Mouse (Mus musculus) right cerebral cortex, postnatal 10 days (tissue): Measurements from ENCODE around the gene Ldlrad1.

ENCODE experiments used
- DNase-seq, 2 experiments: peaks; one replicate each; pipeline ENCODE4 v3.0.0; 2021; ENCODE audit warnings: low spot score in 2 of 2

Ldlrad1 gene

DNA sequence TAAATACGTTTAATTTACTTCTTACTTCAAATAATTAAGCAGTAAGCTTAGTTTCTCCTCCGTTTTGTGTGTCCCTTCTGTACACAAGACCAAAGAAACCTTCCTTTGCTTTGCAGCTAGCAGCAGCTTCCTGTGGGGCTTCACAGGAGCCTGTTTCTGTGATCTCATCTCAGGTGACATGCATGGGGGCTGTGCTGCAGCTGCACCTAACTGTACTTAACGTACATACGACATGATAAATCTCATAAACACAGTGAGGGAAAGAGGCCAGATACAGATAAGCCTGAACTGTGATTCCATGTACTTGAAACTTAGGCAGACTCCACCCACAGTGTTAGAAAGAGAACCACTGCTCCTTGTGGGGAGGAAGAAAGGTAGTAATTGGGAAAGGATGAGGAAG lies 51.0 kb downstream of the Ldlrad1 start:
- no peak for DNase-seq
